Mouse (Mus musculus) heart, adult 2 months (tissue): ENCODE data around the gene Map7d2. TPM values are rescaled to one million over a fixed set of nuclear protein-coding genes. Genes with fewer than 3 reads are reported as not detected.
"Not testable (repeated sequence)": the region's sequence is repeated elsewhere in the genome, so short reads cannot be mapped to it uniquely, and the experiment has no call there.

Source experiments
- DNase-seq, 2 experiments: peaks; one replicate each; pipeline ENCODE4 v3.0.0; 2021
- H3K27ac ChIP-seq: fragments of 200-600 bp; 2 replicates; pipeline ENCODE4 v1.8.1; 2022
- H3K27me3 ChIP-seq: fragments of 200-500 bp; 2 replicates; pipeline ENCODE4 v1.6.1; 2012; ENCODE audit warnings: mild to moderate bottlenecking, low read length, inconsistent platforms, mixed read lengths; ENCODE audit not compliant: control insufficient read depth, insufficient read depth
- H3K36me3 ChIP-seq: fragments of 200-500 bp; 2 replicates; pipeline ENCODE4 v1.6.1; 2012; ENCODE audit warnings: low read length, inconsistent platforms; ENCODE audit not compliant: control insufficient read depth, insufficient read depth
- H3K4me1 ChIP-seq: fragments of 200-500 bp; 2 replicates; pipeline ENCODE4 v1.6.1; 2011; ENCODE audit warnings: low read length; ENCODE audit not compliant: control insufficient read depth, insufficient read depth
- H3K4me3 ChIP-seq: fragments of 200-600 bp; 2 replicates; pipeline ENCODE4 v1.8.1; 2022
- H3K79me2 ChIP-seq: fragments of 200-500 bp; replicated peaks from 2 replicates; pipeline ENCODE4 v1.6.1; 2012; ENCODE audit warnings: mild to moderate bottlenecking, inconsistent platforms, low read length, moderate library complexity, mixed read lengths; ENCODE audit not compliant: control insufficient read depth, insufficient read depth
- H3K9ac ChIP-seq: fragments of 200-500 bp; 2 replicates; pipeline ENCODE4 v1.6.1; 2012; ENCODE audit warnings: low read depth, mild to moderate bottlenecking, control low read depth, inconsistent platforms, low read length, mixed read lengths
- CTCF ChIP-seq: fragments of 200-600 bp; IDR thresholded peaks from 2 replicates; pipeline ENCODE4 v1.8.1; 2022; ENCODE audit warnings: antibody characterized with exemption, mild to moderate bottlenecking, moderate library complexity
- EP300 ChIP-seq: fragments of 200-500 bp; IDR thresholded peaks from 2 replicates; pipeline ENCODE4 v1.6.1; 2011; ENCODE audit warnings: low read depth, low read length, control low read depth; ENCODE audit not compliant: insufficient read depth
- POLR2A ChIP-seq: fragments of 200-500 bp; IDR thresholded peaks from 2 replicates; pipeline ENCODE4 v1.6.1; 2011; ENCODE audit warnings: mild to moderate bottlenecking, low read depth, low read length, control low read depth; ENCODE audit not compliant: insufficient read depth
- WGBS: fragments of 180-500 bp; shearing (Covaris S2); methylation state at CpG from one replicate; pipeline ENCODE4 v1.1.7; 2018; 5-methylcytosine and 5-hydroxymethylcytosine counted together
- intact Hi-C: fragments of 180-260 bp; cut with DNase I; formaldehyde crosslinking; loops from one replicate; pipeline ENCODE4 v1.15.1; 2025
- polyA plus RNA-seq: library from polyadenylated mRNA; depleted of rRNA; stranded (reverse); fragments of >200 nt; gene quantifications from 2 replicates; pipeline ENCODE4 v1.2.3, GENCODE M21; 2012
- total RNA-seq, 2 experiments: library from RNA; stranded (reverse); gene quantifications; 2 replicates each; pipeline ENCODE4 v1.2.3; 2021

The Map7d2 gene
- total and polyA plus RNA-seq, 3 experiments, result 0.21 to 0.78 (median 0.61) TPM

- no peak overlapping the region for H3K9ac ChIP-seq
- H3K79me2 ChIP-seq, result no peaks in the 10 kb centered on the region
- no peaks in the 10 kb centered on the region for H3K27me3 ChIP-seq
- H3K4me3 ChIP-seq, result no peak overlapping the region
- DNase-seq, result no peak
- H3K27ac ChIP-seq, result no peak overlapping the region
- TF ChIP-seq CTCF (no peak), POLR2A (no peak), EP300 (no peak)
- H3K4me1 ChIP-seq, result no peaks in the 10 kb centered on the region
- intact Hi-C loops, result no loop called here
- no peaks in the 10 kb centered on the region for H3K36me3 ChIP-seq
- 80% methylated on average over 1 of the region's 1 CpGs for WGBS
These were observed 32.8 kb downstream of the Map7d2 start for GRCm38 (mm10) chrX:159447133-159447532.

- DNase-seq, result no peak
- no peak for TF ChIP-seq POLR2A
- no peak for TF ChIP-seq EP300
- TF ChIP-seq CTCF, result no peak
- intact Hi-C loops, result no loop called here
- Histone ChIP-seq H3K27ac (no peak overlapping the region), H3K4me3 (no peak overlapping the region), H3K4me1 (no peaks in the 10 kb centered on the region), H3K79me2 (no peaks in the 10 kb centered on the region), H3K27me3 (no peaks in the 10 kb centered on the region), H3K36me3 (no peaks in the 10 kb centered on the region), H3K9ac (no peak overlapping the region)
- WGBS, result 75% methylated on average over 7 of the region's 7 CpGs
These were observed 44.8 kb downstream of the Map7d2 start for GRCm38 (mm10) chrX:159459006-159459654.

- Histone ChIP-seq H3K9ac (no peak overlapping the region), H3K79me2 (no peaks in the 10 kb centered on the region), H3K36me3 (no peaks in the 10 kb centered on the region), H3K4me3 (no peak overlapping the region), H3K4me1 (no peaks in the 10 kb centered on the region), H3K27me3 (no peaks in the 10 kb centered on the region), H3K27ac (no peak overlapping the region)
- no peak for DNase-seq
- no peak for TF ChIP-seq POLR2A
- no peak for TF ChIP-seq CTCF
- TF ChIP-seq EP300, result no peak
- 56% methylated on average over 1 of the region's 1 CpGs for WGBS
- intact Hi-C loops, result no loop called here
These were observed 60.4 kb downstream of the Map7d2 start for GRCm38 (mm10) chrX:159474799-159475198.

GRCm38 (mm10) chrX:159478243-159478940 is 64.0 kb downstream of the Map7d2 start:
- H3K9ac ChIP-seq, H3K4me3 ChIP-seq, H3K27me3 ChIP-seq, H3K27ac ChIP-seq, H3K4me1 ChIP-seq, H3K36me3 ChIP-seq, DNase-seq, intact Hi-C loops, H3K79me2 ChIP-seq: not testable (repeated sequence)
- WGBS, result 61% methylated on average over 4 of the region's 4 CpGs

GRCm38 (mm10) chrX:159484247-159484646 is 69.9 kb downstream of the Map7d2 start:
- no peaks in the 10 kb centered on the region for H3K27me3 ChIP-seq
- 52% methylated on average over 1 of the region's 1 CpGs for WGBS
- no peak overlapping the region for H3K4me3 ChIP-seq
- DNase-seq, result no peak
- H3K4me1 ChIP-seq, result no peaks in the 10 kb centered on the region
- H3K36me3 ChIP-seq, result no peaks in the 10 kb centered on the region
- no peaks in the 10 kb centered on the region for H3K79me2 ChIP-seq
- TF ChIP-seq EP300 (no peak), CTCF (peak; percentile 21; the same call in 1 of the 2 replicates)
- no peak overlapping the region for H3K9ac ChIP-seq
- H3K27ac ChIP-seq, result no peak overlapping the region
- intact Hi-C loops, result no loop called here

- 45% methylated on average over 2 of the region's 2 CpGs for WGBS
- TF ChIP-seq EP300 (no peak), POLR2A (no peak), CTCF (no peak)
These were observed 88.8 kb downstream of the Map7d2 start for GRCm38 (mm10) chrX:159503181-159503580.

More at GRCm38 (mm10) chrX:159503181-159503580, 88.8 kb downstream of the Map7d2 start:
- no peak overlapping the region for H3K9ac ChIP-seq
- H3K79me2 ChIP-seq, result no peaks in the 10 kb centered on the region
- H3K36me3 ChIP-seq, result no peaks in the 10 kb centered on the region
- DNase-seq, result no peak
- intact Hi-C loops, result no loop called here
- H3K27ac ChIP-seq, result no peak overlapping the region
- H3K4me1 ChIP-seq, result no peaks in the 10 kb centered on the region
- no peaks in the 10 kb centered on the region for H3K27me3 ChIP-seq
- H3K4me3 ChIP-seq, result no peak overlapping the region
